Mouse (Mus musculus): ENCODE data around the gene Zbtb37. TPM values are rescaled to one million over a fixed set of nuclear protein-coding genes. Genes with fewer than 3 reads are reported as not detected.

Zbtb37 gene
- polyA plus RNA-seq, 1 experiment from 2014 or later: 7.8 TPM

GRCm38 (mm10) chr1:160967268-160967667, 67.4 kb downstream of the Zbtb37 start:
- no peak overlapping the region for H3K4me3 ChIP-seq
- H3K9me3 ChIP-seq (replicated peaks): no peaks in the 10 kb centered on the region
- no peaks in the 10 kb centered on the region for H3K4me1 ChIP-seq (replicated peaks)
- H3K36me3 ChIP-seq: peaks cover 65% of the 10 kb centered on the region
- H3K27me3 ChIP-seq (replicated peaks): no peaks in the 10 kb centered on the region
- no peak for ATAC-seq (ENCODE audit: insufficient number of reproducible peaks, low FRiP score)
- WGBS: 87% methylated on average over 1 of the region's 1 CpGs
- H3K4me2 ChIP-seq: no peak overlapping the region
- no peak overlapping the region for H3K27ac ChIP-seq (ENCODE audit: poor library complexity, severe bottlenecking)
- H3K9ac ChIP-seq: no peak overlapping the region

- no peak overlapping the region for H3K4me3 ChIP-seq
- no peak overlapping the region for H3K4me2 ChIP-seq
- ATAC-seq (ENCODE audit: insufficient number of reproducible peaks, low FRiP score): no peak
- H3K9ac ChIP-seq: no peak overlapping the region
- H3K9me3 ChIP-seq (replicated peaks): no peaks in the 10 kb centered on the region
- H3K4me1 ChIP-seq (replicated peaks): no peaks in the 10 kb centered on the region
- peaks cover 71% of the 10 kb centered on the region for H3K36me3 ChIP-seq
- no peak overlapping the region for H3K27ac ChIP-seq (ENCODE audit: poor library complexity, severe bottlenecking)
- 95% methylated on average over 7 of the region's 7 CpGs for WGBS
- no peaks in the 10 kb centered on the region for H3K27me3 ChIP-seq (replicated peaks)
These were observed 71.5 kb downstream of the Zbtb37 start for GRCm38 (mm10) chr1:160963199-160963598.

Other genes with a start within 250 kb of the Zbtb37 start
- 79.7 and 81.0 TPM in 2 replicates for gene Rabgap1l, start 241.6 kb downstream of the Zbtb37 start, polyA plus RNA-seq (2016; fragmentation: Nextera tagmentation; extraction: Ambion mirVana)
- gene Rc3h1, start 128.4 kb downstream of the Zbtb37 start, polyA plus RNA-seq (2016; fragmentation: Nextera tagmentation; extraction: Ambion mirVana): 7.9 and 9.6 TPM in 2 replicates
- gene Serpinc1, start 56.3 kb downstream of the Zbtb37 start, polyA plus RNA-seq (2016; fragmentation: Nextera tagmentation; extraction: Ambion mirVana): 2.1 and 2.3 TPM in 2 replicates
- gene Dars2, start 35.8 kb upstream of the Zbtb37 start, polyA plus RNA-seq (2016; fragmentation: Nextera tagmentation; extraction: Ambion mirVana): 35.2 and 38.4 TPM in 2 replicates
- gene Cenpl, start 35.9 kb upstream of the Zbtb37 start, polyA plus RNA-seq (2016; fragmentation: Nextera tagmentation; extraction: Ambion mirVana): 17.0 and 17.8 TPM in 2 replicates
- 14.6 and 15.2 TPM in 2 replicates for gene Klhl20, start 96.7 kb upstream of the Zbtb37 start, polyA plus RNA-seq (2016; fragmentation: Nextera tagmentation; extraction: Ambion mirVana)
- 3.4 and 4.0 TPM in 2 replicates for gene Ankrd45, start 107.8 kb upstream of the Zbtb37 start, polyA plus RNA-seq (2016; fragmentation: Nextera tagmentation; extraction: Ambion mirVana)
- gene Tex50, start 124.5 kb upstream of the Zbtb37 start, polyA plus RNA-seq (2016; fragmentation: Nextera tagmentation; extraction: Ambion mirVana): 0.15 TPM in 1 of 2 replicates, not detected in the other
- 391 and 403 TPM in 2 replicates for gene Prdx6, start 216.4 kb upstream of the Zbtb37 start, polyA plus RNA-seq (2016; fragmentation: Nextera tagmentation; extraction: Ambion mirVana)

Measured in heart, embryonic 12.5 days (tissue).